Mouse (Mus musculus): ENCODE measurements around the gene Fkbp15.

Fkbp15 gene

GRCm38 (mm10) chr4:62314516-62314915 is 45.8 kb downstream of the Fkbp15 start:
- DNase-seq (ENCODE audit: low read depth, low spot score), result no peak
- peaks cover 21% of the 10 kb centered on the region for H3K36me3 ChIP-seq (ENCODE audit: control insufficient read depth, insufficient read depth, low read length, poor library complexity, severe bottlenecking)

GRCm38 (mm10) chr4:62313641-62314211 is 46.6 kb downstream of the Fkbp15 start:
- no peak for DNase-seq (ENCODE audit: low read depth, low spot score)
- Histone ChIP-seq H3K27me3 (ENCODE audit: control insufficient read depth, insufficient read depth, low read length, poor library complexity, severe bottlenecking) (no peaks in the 10 kb centered on the region), H3K36me3 (ENCODE audit: control insufficient read depth, insufficient read depth, low read length, poor library complexity, severe bottlenecking) (peaks cover 21% of the 10 kb centered on the region)

More at GRCm38 (mm10) chr4:62314516-62314915, 45.8 kb downstream of the Fkbp15 start:
- no peaks in the 10 kb centered on the region for H3K27me3 ChIP-seq (ENCODE audit: control insufficient read depth, insufficient read depth, low read length, poor library complexity, severe bottlenecking)

DNA sequence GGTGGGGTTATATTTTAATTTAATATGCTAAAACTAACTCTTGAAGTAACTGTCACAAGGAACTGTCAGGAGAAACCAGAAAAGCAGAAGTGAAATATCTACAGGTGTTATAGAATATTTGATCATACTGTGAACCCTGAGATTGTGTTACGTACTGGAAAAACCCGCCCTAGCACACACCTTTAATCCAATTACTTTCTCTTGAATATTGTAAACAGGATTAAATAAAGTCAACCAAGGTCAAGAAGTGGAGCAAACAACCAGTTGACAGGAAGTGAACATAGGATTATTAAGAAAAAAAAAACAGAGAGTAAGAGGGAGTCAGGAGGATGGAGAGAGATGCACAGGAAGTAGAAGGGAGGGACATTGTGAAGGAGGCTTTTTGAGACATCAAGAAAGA is 47.5 kb downstream of the Fkbp15 start:
- peak; percentile 73 for DNase-seq (ENCODE audit: low read depth, low spot score)
- H3K27me3 ChIP-seq (ENCODE audit: control insufficient read depth, insufficient read depth, low read length, poor library complexity, severe bottlenecking), result no peaks in the 10 kb centered on the region
- H3K36me3 ChIP-seq (ENCODE audit: control insufficient read depth, insufficient read depth, low read length, poor library complexity, severe bottlenecking), result peaks cover 26% of the 10 kb centered on the region

DNA sequence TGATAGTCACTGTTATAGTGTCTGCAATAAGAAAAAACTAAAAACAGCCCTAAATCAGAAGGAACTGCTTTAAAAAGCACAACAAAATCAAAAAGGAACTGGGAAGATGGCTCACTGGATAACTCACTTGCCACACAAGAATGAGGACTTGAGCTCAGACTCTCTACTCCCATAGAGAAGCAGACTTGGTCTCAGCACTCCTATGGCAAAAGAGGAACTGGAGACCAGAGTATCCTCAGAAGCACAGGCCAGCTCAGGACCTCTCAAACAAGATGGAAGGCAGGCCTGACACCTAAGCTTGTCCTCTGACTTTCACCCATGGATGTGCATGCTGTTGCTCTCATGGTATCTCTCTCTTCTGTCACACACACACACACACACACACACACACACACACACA is 51.9 kb downstream of the Fkbp15 start:
- H3K36me3 ChIP-seq (ENCODE audit: control insufficient read depth, insufficient read depth, low read length, poor library complexity, severe bottlenecking), result peaks cover 35% of the 10 kb centered on the region
- no peak for DNase-seq (ENCODE audit: low read depth, low spot score)
- no peaks in the 10 kb centered on the region for H3K27me3 ChIP-seq (ENCODE audit: control insufficient read depth, insufficient read depth, low read length, poor library complexity, severe bottlenecking)

GRCm38 (mm10) chr4:62306840-62307239 is 53.5 kb downstream of the Fkbp15 start:
- H3K36me3 ChIP-seq (ENCODE audit: control insufficient read depth, insufficient read depth, low read length, poor library complexity, severe bottlenecking), result peaks cover 35% of the 10 kb centered on the region
- DNase-seq (ENCODE audit: low read depth, low spot score), result no peak
- H3K27me3 ChIP-seq (ENCODE audit: control insufficient read depth, insufficient read depth, low read length, poor library complexity, severe bottlenecking), result no peaks in the 10 kb centered on the region

- H3K27me3 ChIP-seq (ENCODE audit: control insufficient read depth, insufficient read depth, low read length, poor library complexity, severe bottlenecking), result no peaks in the 10 kb centered on the region
- no peak for DNase-seq (ENCODE audit: low read depth, low spot score)
- H3K36me3 ChIP-seq (ENCODE audit: control insufficient read depth, insufficient read depth, low read length, poor library complexity, severe bottlenecking), result peaks cover 31% of the 10 kb centered on the region
Observed at GRCm38 (mm10) chr4:62306301-62306700, 54.0 kb downstream of the Fkbp15 start.

GRCm38 (mm10) chr4:62303288-62303687 is 57.1 kb downstream of the Fkbp15 start:
- DNase-seq (ENCODE audit: low read depth, low spot score), result no peak
- H3K27me3 ChIP-seq (ENCODE audit: control insufficient read depth, insufficient read depth, low read length, poor library complexity, severe bottlenecking), result no peaks in the 10 kb centered on the region
- peaks cover 36% of the 10 kb centered on the region for H3K36me3 ChIP-seq (ENCODE audit: control insufficient read depth, insufficient read depth, low read length, poor library complexity, severe bottlenecking)

DNA sequence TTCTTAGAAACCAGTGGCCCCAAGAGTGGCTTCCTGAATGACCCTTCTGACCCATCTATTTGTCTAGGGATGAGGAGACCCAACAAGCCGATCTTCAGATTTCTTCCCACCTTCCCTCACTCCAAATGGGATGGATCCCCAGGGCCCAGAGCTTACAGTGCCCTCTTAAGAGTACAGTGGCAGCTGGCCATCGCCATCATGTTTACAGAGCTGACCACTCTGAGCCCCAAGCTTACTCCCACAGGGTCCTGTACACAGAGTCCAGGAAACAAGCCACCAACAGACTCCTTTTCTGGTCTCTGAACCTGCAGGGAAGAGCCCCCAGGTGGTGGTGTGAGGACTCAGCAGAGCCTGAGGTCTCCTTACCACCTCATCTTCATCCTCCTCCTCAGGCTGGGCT is 57.6 kb downstream of the Fkbp15 start:
- Histone ChIP-seq H3K36me3 (ENCODE audit: control insufficient read depth, insufficient read depth, low read length, poor library complexity, severe bottlenecking) (peaks cover 32% of the 10 kb centered on the region), H3K27me3 (ENCODE audit: control insufficient read depth, insufficient read depth, low read length, poor library complexity, severe bottlenecking) (no peaks in the 10 kb centered on the region)
- DNase-seq (ENCODE audit: low read depth, low spot score), result no peak

DNA sequence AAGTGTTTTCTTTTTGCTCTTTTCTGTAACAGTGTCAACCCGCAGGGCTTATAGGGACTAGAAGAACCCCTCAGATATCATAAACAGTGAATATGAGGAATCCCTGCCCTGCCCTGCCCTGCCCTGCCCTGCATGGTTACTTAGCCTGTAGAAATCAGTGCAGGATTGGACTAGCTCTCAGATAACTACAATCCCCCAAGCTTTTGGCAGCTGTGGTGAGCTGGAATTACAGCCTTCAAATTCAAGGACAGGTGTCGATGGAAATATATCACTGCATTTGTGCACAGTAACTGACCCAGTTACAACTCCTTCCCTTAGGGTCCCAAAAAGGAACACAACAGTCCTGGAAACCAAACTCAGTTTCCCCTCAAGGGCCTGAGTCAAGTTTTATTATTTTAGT is 60.3 kb downstream of the Fkbp15 start:
- Histone ChIP-seq H3K36me3 (ENCODE audit: control insufficient read depth, insufficient read depth, low read length, poor library complexity, severe bottlenecking) (peaks cover 23% of the 10 kb centered on the region), H3K27me3 (ENCODE audit: control insufficient read depth, insufficient read depth, low read length, poor library complexity, severe bottlenecking) (no peaks in the 10 kb centered on the region)
- no peak for DNase-seq (ENCODE audit: low read depth, low spot score)

DNA sequence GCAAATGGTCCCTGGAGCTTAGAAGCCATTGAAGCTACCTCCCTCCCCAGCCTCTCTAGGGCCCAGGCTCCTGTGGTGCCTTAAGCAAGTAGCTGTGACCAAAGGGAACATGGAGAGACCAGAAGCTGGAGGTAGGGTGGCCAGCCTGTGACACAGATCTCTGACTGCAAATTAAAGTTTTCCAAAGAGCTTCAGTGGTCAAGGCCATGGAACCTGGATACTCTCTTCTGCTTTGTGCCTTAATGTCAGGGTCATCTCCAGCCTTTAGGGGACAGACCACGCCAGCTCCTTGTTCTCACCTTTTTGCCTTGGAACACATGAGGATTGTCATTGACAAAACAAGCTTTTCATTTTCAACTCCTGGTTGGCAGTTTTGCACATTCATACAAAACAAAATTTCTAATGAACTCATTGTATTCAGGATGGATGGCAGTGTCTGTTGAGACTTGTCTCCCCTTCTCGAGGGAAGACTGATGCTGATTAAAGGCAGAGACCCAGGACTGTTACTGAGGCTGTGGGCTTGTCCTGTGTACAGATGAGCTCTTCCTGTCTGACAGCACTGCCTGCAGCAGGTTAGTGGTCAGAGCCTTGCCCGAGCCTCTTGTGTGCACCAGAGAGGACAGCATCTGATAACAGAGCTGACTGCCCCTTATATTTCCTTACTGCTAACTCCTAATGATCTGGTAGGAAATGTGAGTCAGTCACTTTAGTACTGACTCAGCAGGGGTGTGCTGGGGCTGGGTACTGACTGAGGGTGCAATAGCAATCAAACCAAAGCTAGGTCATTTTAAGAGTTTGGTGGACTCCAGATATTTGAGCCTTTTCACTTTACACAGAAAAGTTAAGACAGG is 62.8 kb downstream of the Fkbp15 start:
- no peaks in the 10 kb centered on the region for H3K27me3 ChIP-seq (ENCODE audit: control insufficient read depth, insufficient read depth, low read length, poor library complexity, severe bottlenecking)
- no peak for DNase-seq (ENCODE audit: low read depth, low spot score)
- peaks cover 12% of the 10 kb centered on the region for H3K36me3 ChIP-seq (ENCODE audit: control insufficient read depth, insufficient read depth, low read length, poor library complexity, severe bottlenecking)

DNA sequence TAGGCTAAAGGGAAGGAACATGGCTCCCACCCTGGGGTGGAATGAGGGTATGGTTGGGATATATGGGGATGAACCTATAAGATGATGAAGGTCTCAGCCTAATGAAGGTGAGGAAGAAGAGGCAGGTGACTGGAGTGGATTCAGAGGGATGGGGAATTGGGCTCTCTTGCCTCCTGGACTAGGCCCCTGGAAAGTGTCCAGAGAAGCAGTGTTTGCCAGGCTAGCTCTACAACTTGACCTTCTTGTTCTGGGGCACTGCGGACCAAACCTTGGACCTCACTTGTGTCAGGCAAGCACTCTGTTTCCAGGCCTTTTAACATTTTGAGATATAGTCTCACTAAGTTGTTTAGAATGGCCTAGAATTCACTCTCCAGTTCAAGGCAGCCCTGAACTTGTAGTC is 65.6 kb downstream of the Fkbp15 start:
- Histone ChIP-seq H3K36me3 (ENCODE audit: control insufficient read depth, insufficient read depth, low read length, poor library complexity, severe bottlenecking) (peaks cover 10% of the 10 kb centered on the region), H3K27me3 (ENCODE audit: control insufficient read depth, insufficient read depth, low read length, poor library complexity, severe bottlenecking) (no peaks in the 10 kb centered on the region)
- no peak for DNase-seq (ENCODE audit: low read depth, low spot score)

DNA sequence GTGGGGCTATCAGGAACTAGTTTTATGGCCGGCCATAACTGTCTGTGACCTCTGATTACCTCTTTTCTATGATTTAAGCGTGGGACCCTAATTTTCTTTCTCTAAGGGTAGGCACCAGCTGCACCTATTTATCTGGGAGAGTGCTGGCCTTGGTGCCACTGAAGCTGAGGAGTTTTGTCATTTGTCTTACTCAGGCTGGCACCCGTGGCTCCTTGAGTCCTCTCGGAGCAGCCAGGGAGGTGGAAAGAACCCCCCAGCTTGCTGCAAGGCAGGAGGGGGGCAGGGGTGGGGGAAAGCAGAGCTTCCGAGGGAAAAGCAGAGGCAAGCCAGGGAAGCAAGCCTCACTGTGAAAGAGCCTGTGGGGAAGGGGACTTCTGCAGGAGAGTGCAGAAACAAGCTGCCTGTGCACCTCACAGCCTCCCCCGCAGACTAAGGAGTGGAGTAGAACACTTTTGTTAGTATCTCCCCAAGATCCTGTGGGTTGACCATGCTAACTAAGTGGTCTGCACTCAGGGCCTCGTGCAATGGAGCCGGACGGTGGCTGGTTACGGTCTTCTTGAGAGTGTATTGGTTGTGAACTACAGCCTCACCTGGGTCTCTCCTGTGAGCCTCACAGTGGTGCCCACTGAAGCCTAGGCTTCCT is 67.0 kb downstream of the Fkbp15 start:
- DNase-seq (ENCODE audit: low read depth, low spot score), result no peak
- no peaks in the 10 kb centered on the region for H3K27me3 ChIP-seq (ENCODE audit: control insufficient read depth, insufficient read depth, low read length, poor library complexity, severe bottlenecking)

GRCm38 (mm10) chr4:62292461-62293180 is 67.7 kb downstream of the Fkbp15 start:
- no peak for DNase-seq (ENCODE audit: low read depth, low spot score)
- Histone ChIP-seq H3K36me3 (ENCODE audit: control insufficient read depth, insufficient read depth, low read length, poor library complexity, severe bottlenecking) (peaks cover 3% of the 10 kb centered on the region; the same call in 1 of the 2 replicates), H3K27me3 (ENCODE audit: control insufficient read depth, insufficient read depth, low read length, poor library complexity, severe bottlenecking) (no peaks in the 10 kb centered on the region)

More for the DNA sequence above, 67.0 kb downstream of the Fkbp15 start:
- H3K36me3 ChIP-seq (ENCODE audit: control insufficient read depth, insufficient read depth, low read length, poor library complexity, severe bottlenecking), result peaks cover 3% of the 10 kb centered on the region; the same call in 1 of the 2 replicates

DNA sequence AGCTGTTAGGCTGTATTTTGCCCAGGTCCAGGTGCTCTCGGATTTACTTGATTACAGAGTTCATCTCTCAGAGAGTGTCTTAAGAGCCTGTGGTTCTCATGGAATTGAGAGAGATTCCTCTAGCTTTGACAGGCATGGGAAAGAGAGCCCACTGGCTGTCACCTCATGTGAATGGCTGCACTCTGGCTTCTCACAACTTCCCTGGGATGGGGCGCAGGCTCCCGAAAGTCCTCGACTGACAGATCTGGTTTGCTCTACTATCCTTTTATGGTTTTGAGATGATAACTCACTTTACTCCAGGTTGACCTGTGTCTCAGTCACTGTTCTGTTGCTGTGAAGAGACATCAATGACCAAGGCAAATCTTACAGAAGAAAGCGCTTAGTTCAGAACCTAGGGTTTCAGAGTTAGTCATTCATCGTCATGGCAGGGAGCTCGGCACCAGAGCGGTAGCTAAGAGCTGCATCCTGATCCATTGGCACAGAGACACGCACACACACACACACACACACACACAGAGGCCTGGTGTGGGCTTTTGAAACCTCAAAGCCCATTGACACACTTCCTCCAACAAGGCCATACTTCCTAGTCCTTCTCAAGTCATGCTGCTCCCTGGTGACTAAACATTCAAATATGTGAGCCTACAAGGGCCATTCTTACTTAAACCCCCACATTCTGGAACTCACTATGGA is 69.4 kb downstream of the Fkbp15 start:
- 0 out of 2 replicates have a peak, but pooled peaks cover 1% of the 10 kb centered on the region for H3K36me3 ChIP-seq (ENCODE audit: control insufficient read depth, insufficient read depth, low read length, poor library complexity, severe bottlenecking)
- H3K27me3 ChIP-seq (ENCODE audit: control insufficient read depth, insufficient read depth, low read length, poor library complexity, severe bottlenecking), result no peaks in the 10 kb centered on the region
- DNase-seq (ENCODE audit: low read depth, low spot score), result no peak
